Mouse (Mus musculus) forebrain, embryonic 12.5 days (tissue): ENCODE measurements around the gene Brsk2. TPM values are rescaled to one million over a fixed set of nuclear protein-coding genes. Genes with fewer than 3 reads are reported as not detected.

Source experiments
- ATAC-seq: fragments of 200-750 bp; cut with Nextera tagmentation; 2 replicates; pipeline ENCODE4 v1.8.0; 2017; ENCODE audit warnings: moderate TSS enrichment; ENCODE audit not compliant: low FRiP score
- H3K27ac ChIP-seq: fragments of 300-500 bp; sonication (generic); 2 replicates; pipeline ENCODE4 v1.5.1; 2016; ENCODE audit warnings: mild to moderate bottlenecking
- H3K27me3 ChIP-seq: fragments of 300-500 bp; sonication (generic); 2 replicates; pipeline ENCODE4 v1.6.1; 2016; ENCODE audit warnings: mild to moderate bottlenecking
- H3K36me3 ChIP-seq: fragments of 300-500 bp; sonication (generic); replicated peaks from 2 replicates; pipeline ENCODE4 v1.6.1; 2016; ENCODE audit warnings: mild to moderate bottlenecking
- H3K4me1 ChIP-seq: fragments of 300-500 bp; sonication (generic); 2 replicates; pipeline ENCODE4 v1.6.1; 2016
- H3K4me2 ChIP-seq: fragments of 300-500 bp; sonication (generic); 2 replicates; pipeline ENCODE4 v1.6.1; 2016; ENCODE audit warnings: mild to moderate bottlenecking, moderate library complexity
- H3K4me3 ChIP-seq: fragments of 300-500 bp; sonication (generic); replicated peaks from 2 replicates; pipeline ENCODE4 v1.5.1; 2016; ENCODE audit warnings: mild to moderate bottlenecking
- H3K9ac ChIP-seq: fragments of 300-500 bp; sonication (generic); 2 replicates; pipeline ENCODE4 v1.6.1; 2016; ENCODE audit warnings: mild to moderate bottlenecking
- H3K9me3 ChIP-seq: fragments of 300-500 bp; sonication (generic); 2 replicates; pipeline ENCODE4 v1.6.1; 2016
- WGBS: fragments of 180-500 bp; shearing (Covaris S2); methylation state at CpG from one replicate; pipeline ENCODE4 v1.1.7; 2016; 5-methylcytosine and 5-hydroxymethylcytosine counted together
- polyA plus RNA-seq: library from polyadenylated mRNA; unstranded; fragments of >200 nt; fragmentation: Nextera tagmentation; extraction: Ambion mirVana; gene quantifications from 2 replicates; pipeline ENCODE4 v1.2.1, GENCODE M21; 2016

Gene Brsk2
- polyA plus RNA-seq, 1 experiment from 2014 or later: 19.8 TPM

- Histone ChIP-seq H3K4me2 (no peak overlapping the region), H3K4me3 (no peak overlapping the region), H3K27ac (no peak overlapping the region), H3K36me3 (0 out of 2 replicates have a peak, but pooled peaks cover 2% of the 10 kb centered on the region), H3K27me3 (no peaks in the 10 kb centered on the region), H3K4me1 (peaks cover 94% of the 10 kb centered on the region), H3K9me3 (no peaks in the 10 kb centered on the region), H3K9ac (no peak overlapping the region)
- 95% methylated on average over 2 of the region's 2 CpGs for WGBS
- no peak for ATAC-seq
Observed at GRCm38 (mm10) chr7:141958211-141958610, 8.7 kb downstream of the Brsk2 start.

GRCm38 (mm10) chr7:141959133-141959532 lies 9.6 kb downstream of the Brsk2 start:
- peaks cover 89% of the 10 kb centered on the region for H3K4me1 ChIP-seq

GRCm38 (mm10) chr7:141960926-141961325 lies 11.4 kb downstream of the Brsk2 start:
- ATAC-seq: no peak
- H3K27me3 ChIP-seq: no peaks in the 10 kb centered on the region
- no peaks in the 10 kb centered on the region for H3K9me3 ChIP-seq
- no peak overlapping the region for H3K27ac ChIP-seq
- no peak overlapping the region for H3K9ac ChIP-seq
- no peak overlapping the region for H3K4me3 ChIP-seq
- peaks cover 80% of the 10 kb centered on the region for H3K4me1 ChIP-seq
- no peaks in the 10 kb centered on the region; the same call in 1 of the 2 replicates for H3K36me3 ChIP-seq
- H3K4me2 ChIP-seq: no peak overlapping the region
- 91% methylated on average over 2 of the region's 2 CpGs for WGBS

More at GRCm38 (mm10) chr7:141959133-141959532, 9.6 kb downstream of the Brsk2 start:
- H3K4me2 ChIP-seq: no peak overlapping the region
- no peaks in the 10 kb centered on the region for H3K36me3 ChIP-seq
- ATAC-seq: no peak
- H3K27ac ChIP-seq: no peak overlapping the region
- 82% methylated on average over 1 of the region's 1 CpGs for WGBS
- no peak overlapping the region for H3K4me3 ChIP-seq
- H3K9ac ChIP-seq: no peak overlapping the region
- H3K27me3 ChIP-seq: no peaks in the 10 kb centered on the region
- no peaks in the 10 kb centered on the region for H3K9me3 ChIP-seq

GRCm38 (mm10) chr7:141961491-141961890 lies 11.9 kb downstream of the Brsk2 start:
- no peak for ATAC-seq
- Histone ChIP-seq H3K36me3 (no peaks in the 10 kb centered on the region; the same call in 1 of the 2 replicates), H3K27me3 (no peaks in the 10 kb centered on the region), H3K4me2 (no peak overlapping the region), H3K9me3 (no peaks in the 10 kb centered on the region), H3K9ac (no peak overlapping the region), H3K4me3 (no peak overlapping the region), H3K27ac (no peak overlapping the region), H3K4me1 (peaks cover 76% of the 10 kb centered on the region)
- 89% methylated on average over 3 of the region's 3 CpGs for WGBS

- H3K9me3 ChIP-seq: no peaks in the 10 kb centered on the region
- H3K4me1 ChIP-seq: peaks cover 65% of the 10 kb centered on the region
- H3K4me2 ChIP-seq: no peak overlapping the region
- WGBS: 95% methylated on average over 3 of the region's 3 CpGs
- ATAC-seq: 0 out of 2 replicates have a peak, but pooled peaks have one; percentile 17
- H3K27ac ChIP-seq: 0 out of 2 replicates have a peak overlapping the region, but pooled peaks have one; percentile 25
- H3K36me3 ChIP-seq: no peaks in the 10 kb centered on the region; the same call in 1 of the 2 replicates
- H3K9ac ChIP-seq: no peak overlapping the region
- H3K27me3 ChIP-seq: no peaks in the 10 kb centered on the region
- H3K4me3 ChIP-seq: no peak overlapping the region
Observed at GRCm38 (mm10) chr7:141962521-141962920, 13.0 kb downstream of the Brsk2 start.

GRCm38 (mm10) chr7:141966281-141966680 lies 16.7 kb downstream of the Brsk2 start:
- Histone ChIP-seq H3K4me1 (peaks cover 63% of the 10 kb centered on the region), H3K9ac (no peak overlapping the region), H3K9me3 (no peaks in the 10 kb centered on the region), H3K36me3 (no peaks in the 10 kb centered on the region; the same call in 1 of the 2 replicates), H3K27me3 (no peaks in the 10 kb centered on the region), H3K27ac (no peak overlapping the region), H3K4me3 (no peak overlapping the region), H3K4me2 (no peak overlapping the region)
- ATAC-seq: no peak
- 85% methylated on average over 2 of the region's 2 CpGs for WGBS

- Histone ChIP-seq H3K4me2 (no peak overlapping the region), H3K27ac (no peak overlapping the region), H3K27me3 (no peaks in the 10 kb centered on the region), H3K4me3 (no peak overlapping the region), H3K9ac (no peak overlapping the region), H3K36me3 (no peaks in the 10 kb centered on the region), H3K4me1 (peaks cover 41% of the 10 kb centered on the region), H3K9me3 (no peaks in the 10 kb centered on the region)
- ATAC-seq: 0 out of 2 replicates have a peak, but pooled peaks have one; percentile 27
- 43% methylated on average over 7 of the region's 7 CpGs for WGBS
Observed at GRCm38 (mm10) chr7:141972831-141973619, 23.5 kb downstream of the Brsk2 start.

- no peaks in the 10 kb centered on the region for H3K27me3 ChIP-seq
- no peak overlapping the region for H3K4me3 ChIP-seq
- WGBS: 66% methylated on average over 6 of the region's 6 CpGs
- H3K9me3 ChIP-seq: no peaks in the 10 kb centered on the region
- H3K4me2 ChIP-seq: no peak overlapping the region
- H3K4me1 ChIP-seq: peaks cover 9% of the 10 kb centered on the region
- ATAC-seq: peak; percentile 37; the same call in 1 of the 2 replicates
- H3K9ac ChIP-seq: no peak overlapping the region
- H3K36me3 ChIP-seq: peaks cover 13% of the 10 kb centered on the region
- no peak overlapping the region for H3K27ac ChIP-seq
Observed at GRCm38 (mm10) chr7:141978003-141978402, 28.5 kb downstream of the Brsk2 start.

- H3K9ac ChIP-seq: no peak overlapping the region
- peaks cover 22% of the 10 kb centered on the region for H3K36me3 ChIP-seq
- ATAC-seq: no peak
- H3K4me2 ChIP-seq: no peak overlapping the region
- no peak overlapping the region for H3K27ac ChIP-seq
- H3K27me3 ChIP-seq: no peaks in the 10 kb centered on the region
- peaks cover 8% of the 10 kb centered on the region for H3K4me1 ChIP-seq
- no peak overlapping the region for H3K4me3 ChIP-seq
- H3K9me3 ChIP-seq: no peaks in the 10 kb centered on the region
- 92% methylated on average over 4 of the region's 4 CpGs for WGBS
Observed at GRCm38 (mm10) chr7:141979247-141979646, 29.7 kb downstream of the Brsk2 start.

GRCm38 (mm10) chr7:141981237-141981636 lies 31.7 kb downstream of the Brsk2 start:
- peaks cover 42% of the 10 kb centered on the region for H3K36me3 ChIP-seq
- WGBS: 94% methylated on average over 7 of the region's 7 CpGs
- no peak overlapping the region for H3K9ac ChIP-seq
- no peak overlapping the region for H3K4me3 ChIP-seq
- H3K4me1 ChIP-seq: peaks cover 8% of the 10 kb centered on the region
- no peaks in the 10 kb centered on the region for H3K27me3 ChIP-seq
- no peak overlapping the region for H3K4me2 ChIP-seq
- H3K9me3 ChIP-seq: no peaks in the 10 kb centered on the region
- no peak for ATAC-seq
- H3K27ac ChIP-seq: no peak overlapping the region

GRCm38 (mm10) chr7:141988314-141988806 lies 38.8 kb downstream of the Brsk2 start:
- 93% methylated on average over 7 of the region's 7 CpGs for WGBS
- Histone ChIP-seq H3K9me3 (no peaks in the 10 kb centered on the region), H3K36me3 (peaks cover 100% of the 10 kb centered on the region), H3K27me3 (no peaks in the 10 kb centered on the region), H3K27ac (no peak overlapping the region), H3K9ac (no peak overlapping the region), H3K4me2 (no peak overlapping the region), H3K4me3 (no peak overlapping the region), H3K4me1 (no peaks in the 10 kb centered on the region)
- ATAC-seq: no peak

- H3K27ac ChIP-seq: 0 out of 2 replicates have a peak overlapping the region, but pooled peaks have one; percentile 5
- WGBS: 87% methylated on average over 2 of the region's 2 CpGs
- no peak overlapping the region for H3K4me2 ChIP-seq
- ATAC-seq: no peak
- H3K9ac ChIP-seq: no peak overlapping the region
- H3K4me1 ChIP-seq: no peaks in the 10 kb centered on the region
- peaks cover 100% of the 10 kb centered on the region for H3K36me3 ChIP-seq
- no peaks in the 10 kb centered on the region for H3K27me3 ChIP-seq
- no peaks in the 10 kb centered on the region for H3K9me3 ChIP-seq
- no peak overlapping the region for H3K4me3 ChIP-seq
Observed at GRCm38 (mm10) chr7:141991183-141991582, 41.6 kb downstream of the Brsk2 start.
